ENCODE assay signal across 24 mouse cellular contexts in genomic region chr6:113675991-113676390, GRCm38 (mm10). TPM values are rescaled to one million over a fixed set of nuclear protein-coding genes. Genes with fewer than 3 reads are reported as not detected.
"Had no signal": no experiment of that assay in that cellular context is flagged by ENCODE, and none has a peak within 500 bp of the region (broad histone marks: within the 10 kb centered on the region; RNA-seq: fewer than 3 reads in every experiment).

No protein-coding gene starts in this region.

- H3K27me3 ChIP-seq: heart, embryonic 12.5 days; hindbrain, embryonic 12.5 days; limb, embryonic 13.5 days; limb, embryonic 15.5 days; liver, embryonic 12.5 days had no signal

- H3K27ac ChIP-seq: gastrocnemius, adult 2 months; heart, embryonic 10.5 days; hindbrain, embryonic 10.5 days; hindbrain, embryonic 12.5 days; hindbrain, embryonic 14.5 days; limb, embryonic 13.5 days; limb, embryonic 15.5 days; liver, embryonic 12.5 days; liver, embryonic 14.5 days had no signal

- H3K36me3 ChIP-seq: hindbrain, embryonic 10.5 days; hindbrain, embryonic 12.5 days; limb, embryonic 13.5 days; limb, embryonic 15.5 days had no signal

- H3K4me1 ChIP-seq: hindbrain, embryonic 10.5 days; hindbrain, embryonic 12.5 days had no signal

- H3K4me3 ChIP-seq: gastrocnemius, adult 2 months; heart, embryonic 10.5 days; heart, embryonic 12.5 days; hindbrain, embryonic 10.5 days; hindbrain, embryonic 12.5 days; limb, embryonic 13.5 days; limb, embryonic 15.5 days; liver, embryonic 12.5 days had no signal

- DNase-seq: gastrocnemius, adult 2 months; gastrocnemius, postnatal 10 days; gastrocnemius, postnatal 25 days; heart, adult 18-20 months; heart, postnatal 10 days; heart, postnatal 4 days; kidney, adult 18-20 months; kidney, postnatal 10 days; kidney, postnatal 36 days; layer of hippocampus, adult 9-11 months; layer of hippocampus, postnatal 36 days; left cerebral cortex, postnatal 4 days had no signal

RNA-seq across cellular contexts. Expression of gene Ghrl, which starts 43.7 kb away (rescaled TPM):
- polyA plus RNA-seq: heart, embryonic 12.5 days; heart, embryonic 14.5 days; kidney, embryonic 16.5 days; liver, adult 2 months; liver, embryonic 12.5 days had no signal
